Mouse (Mus musculus) bone marrow macrophage, adult 2 months (primary cell): ENCODE data around the gene Tmco1.

ENCODE experiments used
- CTCF ChIP-seq: IDR thresholded peaks from 2 replicates; pipeline ENCODE4 v1.5.1; 2012; ENCODE audit warnings: low read depth, mild to moderate bottlenecking, low read length, moderate library complexity
- POLR2A ChIP-seq: IDR thresholded peaks from 2 replicates; pipeline ENCODE4 v1.6.1; 2012; ENCODE audit warnings: mild to moderate bottlenecking, low read depth, low read length, borderline replicate concordance

GRCm38 (mm10) chr1:167265366-167265765, 42.8 kb upstream of the Tmco1 start:
- TF ChIP-seq CTCF (no peak), POLR2A (no peak)
